9 mouse cellular contexts compared by ENCODE assay signal in the genomic region with DNA sequence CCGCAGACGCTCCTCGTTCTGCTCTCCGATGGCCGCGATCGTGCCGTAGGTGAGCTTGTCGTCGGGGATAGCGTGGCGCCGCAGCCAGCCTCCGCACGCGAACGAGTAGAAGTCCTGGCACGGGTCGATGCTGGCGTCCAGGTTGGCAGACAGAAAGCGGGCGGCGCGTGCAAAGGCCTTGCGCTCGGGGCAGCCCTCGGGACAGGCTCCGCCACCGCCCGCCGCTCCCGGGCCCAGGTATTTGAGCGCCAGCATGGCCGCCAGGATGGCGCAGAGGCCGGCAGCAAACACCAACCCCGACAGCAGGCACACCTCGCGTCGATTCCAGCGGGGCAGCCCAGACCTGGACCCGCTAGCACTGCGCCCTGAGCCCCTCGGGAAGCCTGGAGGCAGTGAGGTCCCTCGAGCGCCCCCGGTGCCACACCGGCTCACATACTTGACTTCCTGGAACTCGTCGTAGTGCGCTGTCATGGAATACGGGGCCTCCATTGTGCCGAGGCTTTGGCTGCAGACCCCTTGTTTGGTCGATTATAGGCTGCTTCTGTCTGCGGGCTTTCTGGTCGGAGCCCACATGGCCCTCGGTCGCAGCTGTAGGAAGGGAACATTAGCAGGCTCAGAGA. TPM values are rescaled to one million over a fixed set of nuclear protein-coding genes. Genes with fewer than 3 reads are reported as not detected.
A peak's percentile ranks its signal among the peaks of the same experiment; 100 is the strongest.
DNase-seq lines count a peak whose midpoint lies in the region; ATAC-seq and TF ChIP-seq lines count a peak whose summit lies in the region.
"Had no signal": no experiment of that assay in that cellular context is flagged by ENCODE, and none has a peak within 500 bp of the region (broad histone marks: within the 10 kb centered on the region; RNA-seq: fewer than 3 reads in every experiment).

No protein-coding gene starts in this region.

- no peak for TF ChIP-seq EP300 in ES-Bruce4 (IDR thresholded peaks at IDR 0.05; ENCODE audit: insufficient read depth, low read depth, low read length)

- H3K27ac ChIP-seq in heart, embryonic 11.5 days (ENCODE audit: low read depth, low read length): no peak overlapping the region
- H3K27ac ChIP-seq in ES-Bruce4 (ENCODE audit: insufficient read depth, low read length): no peak overlapping the region
- H3K27ac ChIP-seq in forebrain, postnatal 0 days (ENCODE audit: low read depth, low read length): no peak overlapping the region
- H3K27ac ChIP-seq in midbrain, embryonic 10.5 days (replicated peaks): no peak overlapping the region
- H3K27ac ChIP-seq in left cerebral cortex, adult 2 months: no peak overlapping the region

- peak overlapping the region; percentile 38 for H3K4me3 ChIP-seq in heart, embryonic 11.5 days (ENCODE audit: low read depth, low read length)
- H3K4me3 ChIP-seq in ES-Bruce4 (ENCODE audit: low read depth, low read length): peak overlapping the region; percentile 53
- H3K4me3 ChIP-seq in forebrain, postnatal 0 days (ENCODE audit: low read depth, low read length): peak overlapping the region; percentile 42
- H3K4me3 ChIP-seq in midbrain, embryonic 10.5 days: peak overlapping the region; percentile 59
- H3K4me3 ChIP-seq in left cerebral cortex, adult 2 months: no peak overlapping the region

- H3K9ac ChIP-seq in heart, embryonic 11.5 days (ENCODE audit: low read depth, low read length): no peak overlapping the region
- peak overlapping the region; percentile 31 for H3K9ac ChIP-seq in ES-Bruce4 (ENCODE audit: low read depth, poor library complexity, severe bottlenecking)
- peak overlapping the region; percentile 37 for H3K9ac ChIP-seq in forebrain, postnatal 0 days

- no peaks in the 10 kb centered on the region for H3K36me3 ChIP-seq in heart, embryonic 11.5 days (ENCODE audit: control insufficient read depth, insufficient read depth, low read length)
- H3K36me3 ChIP-seq in ES-Bruce4 (ENCODE audit: control insufficient read depth, insufficient read depth, low read length, poor library complexity, severe bottlenecking): no peaks in the 10 kb centered on the region
- no peaks in the 10 kb centered on the region for H3K36me3 ChIP-seq in forebrain, postnatal 0 days (ENCODE audit: insufficient read depth)
- H3K36me3 ChIP-seq in midbrain, embryonic 10.5 days: no peaks in the 10 kb centered on the region

- no peak for ATAC-seq in heart, embryonic 11.5 days (replicated peaks; ENCODE audit: insufficient number of reproducible peaks, low FRiP score, low TSS enrichment)
- ATAC-seq in forebrain, postnatal 0 days: peak; percentile 21

- 3% methylated on average over 55 of the region's 58 CpGs for WGBS in heart, embryonic 11.5 days (ENCODE audit: insufficient replicate concordance)
- under 1% methylated on average over 58 of the region's 58 CpGs for WGBS in forebrain, postnatal 0 days
- 2% methylated on average over 58 of the region's 58 CpGs for WGBS in midbrain, embryonic 10.5 days

- intact Hi-C loops in left cerebral cortex, adult 2 months (cut with DNase I): no loop called here

- H3K4me1 ChIP-seq in heart, embryonic 11.5 days (ENCODE audit: control insufficient read depth, insufficient read depth, low read length): peaks cover 13% of the 10 kb centered on the region
- H3K4me1 ChIP-seq in ES-Bruce4 (ENCODE audit: control insufficient read depth, insufficient read depth, low read length): no peaks in the 10 kb centered on the region
- H3K4me1 ChIP-seq in forebrain, postnatal 0 days (ENCODE audit: insufficient read depth): no peaks in the 10 kb centered on the region
- H3K4me1 ChIP-seq in midbrain, embryonic 10.5 days: peaks cover 38% of the 10 kb centered on the region

- peaks cover 99% of the 10 kb centered on the region for H3K27me3 ChIP-seq in heart, embryonic 11.5 days (ENCODE audit: control insufficient read depth, insufficient read depth, low read length)
- peaks cover 21% of the 10 kb centered on the region for H3K27me3 ChIP-seq in ES-Bruce4 (ENCODE audit: control insufficient read depth, insufficient read depth, low read length, poor library complexity, severe bottlenecking)
- peaks cover 66% of the 10 kb centered on the region for H3K27me3 ChIP-seq in forebrain, postnatal 0 days (ENCODE audit: insufficient read depth, low read length)
- H3K27me3 ChIP-seq in midbrain, embryonic 10.5 days (ENCODE audit: low read depth, poor library complexity, severe bottlenecking): peaks cover 100% of the 10 kb centered on the region

- no peak for TF ChIP-seq CTCF in ES-Bruce4 (IDR thresholded peaks at IDR 0.05; ENCODE audit: low read depth, low read length)
- TF ChIP-seq CTCF in forebrain, postnatal 0 days (IDR thresholded peaks at IDR 0.05; ENCODE audit: low read depth): peak; percentile 12; the same call in 1 of the 2 replicates
- no peak for TF ChIP-seq CTCF in left cerebral cortex, adult 2 months (IDR thresholded peaks at IDR 0.05)

- peak overlapping the region; percentile 62 for H3K4me2 ChIP-seq in heart, embryonic 11.5 days
- peak overlapping the region; percentile 79 for H3K4me2 ChIP-seq in forebrain, postnatal 0 days (ENCODE audit: low read depth)

- no peaks in the 10 kb centered on the region for H3K9me3 ChIP-seq in heart, embryonic 11.5 days (replicated peaks; ENCODE audit: control insufficient read depth, low read length)
- no peaks in the 10 kb centered on the region for H3K9me3 ChIP-seq in ES-Bruce4 (replicated peaks; ENCODE audit: control insufficient read depth, insufficient read depth, low read length, poor library complexity, severe bottlenecking)
- H3K9me3 ChIP-seq in forebrain, postnatal 0 days (ENCODE audit: low read length): no peaks in the 10 kb centered on the region
- no peaks in the 10 kb centered on the region for H3K9me3 ChIP-seq in midbrain, embryonic 10.5 days (replicated peaks)

- no peak for DNase-seq in heart, adult 18-20 months
- DNase-seq in forebrain, postnatal 0 days: no peak
- DNase-seq in midbrain, embryonic 10.5 days (ENCODE audit: low spot score): peak; percentile 42
- DNase-seq in left cerebral cortex, adult 2 months (ENCODE audit: extremely low spot score in 1 of 2, low spot score in 2 of 2): no peak
- DNase-seq in frontal cortex, postnatal 10 days (ENCODE audit: low spot score in 2 of 2): no peak
- DNase-seq in adipocyte (ENCODE audit: low spot score): no peak

- no peak for TF ChIP-seq POLR2A in ES-Bruce4 (IDR thresholded peaks at IDR 0.05; ENCODE audit: insufficient read depth, low read length)

RNA-seq across cellular contexts. Expression of gene Ecel1, which starts 1.7 kb away (rescaled TPM):
- polyA plus RNA-seq in heart, embryonic 11.5 days (2014; fragmentation: Nextera tagmentation; extraction: Ambion mirVana): not detected in 2 replicates
- total RNA-seq in heart, adult 18-20 months (2021): not detected
- polyA plus RNA-seq in ES-Bruce4 (2011; ENCODE audit: insufficient read depth, insufficient read length, low read depth, missing spikeins): 0.37 and 2.2 TPM in 2 replicates
- 19.1 and 36.1 TPM in 2 replicates for total RNA-seq in forebrain, postnatal 0 days (2014; rRNA removed)
- polyA plus RNA-seq in forebrain, postnatal 0 days (2015; fragmentation: Nextera tagmentation; extraction: Ambion mirVana): 17.8 and 28.5 TPM in 2 replicates
- 3.7 and 5.0 TPM in 2 replicates for polyA plus RNA-seq in midbrain, embryonic 10.5 days (2016; fragmentation: Nextera tagmentation; extraction: Ambion mirVana)
- total RNA-seq in left cerebral cortex, adult 2 months (2021): 10 to 100 TPM in 1 of 2 experiments, 1 to 10 TPM in 1; 7.1 to 13.4 TPM
- total RNA-seq: granulocyte monocyte progenitor cell, adult 5-6 weeks had no signal

RNA-seq across cellular contexts. Expression of gene Prss56, which starts 28.5 kb away (rescaled TPM):
- polyA plus RNA-seq in heart, embryonic 11.5 days (2014; fragmentation: Nextera tagmentation; extraction: Ambion mirVana): not detected in 2 replicates
- total RNA-seq in heart, adult 18-20 months (2021): not detected
- polyA plus RNA-seq in ES-Bruce4 (2011; ENCODE audit: insufficient read depth, insufficient read length, low read depth, missing spikeins): 0.27 TPM in 1 of 2 replicates, not detected in the other
- 3.1 and 4.0 TPM in 2 replicates for total RNA-seq in forebrain, postnatal 0 days (2014; rRNA removed)
- polyA plus RNA-seq in forebrain, postnatal 0 days (2015; fragmentation: Nextera tagmentation; extraction: Ambion mirVana): 2.5 and 4.3 TPM in 2 replicates
- polyA plus RNA-seq in midbrain, embryonic 10.5 days (2016; fragmentation: Nextera tagmentation; extraction: Ambion mirVana): 0.05 TPM in 1 of 2 replicates, not detected in the other
- under 1 TPM; 0.47 to 0.57 TPM for total RNA-seq in left cerebral cortex, adult 2 months (2021)
- total RNA-seq: granulocyte monocyte progenitor cell, adult 5-6 weeks had no signal

RNA-seq across cellular contexts. Expression of gene Akp3, which starts 29.8 kb away (rescaled TPM):
- polyA plus RNA-seq in heart, embryonic 11.5 days (2014; fragmentation: Nextera tagmentation; extraction: Ambion mirVana): not detected in 2 replicates
- not detected for total RNA-seq in heart, adult 18-20 months (2021)
- not detected in 2 replicates for polyA plus RNA-seq in ES-Bruce4 (2011; ENCODE audit: insufficient read depth, insufficient read length, low read depth, missing spikeins)
- total RNA-seq in forebrain, postnatal 0 days (2014; rRNA removed): not detected in 2 replicates
- polyA plus RNA-seq in forebrain, postnatal 0 days (2015; fragmentation: Nextera tagmentation; extraction: Ambion mirVana): not detected in 2 replicates
- polyA plus RNA-seq in midbrain, embryonic 10.5 days (2016; fragmentation: Nextera tagmentation; extraction: Ambion mirVana): not detected in 2 replicates
- not detected for total RNA-seq in left cerebral cortex, adult 2 months (2021)
- total RNA-seq: granulocyte monocyte progenitor cell, adult 5-6 weeks had no signal

RNA-seq across cellular contexts. Expression of gene Chrnd, which starts 35.8 kb away (rescaled TPM):
- not detected in 2 replicates for polyA plus RNA-seq in heart, embryonic 11.5 days (2014; fragmentation: Nextera tagmentation; extraction: Ambion mirVana)
- total RNA-seq in heart, adult 18-20 months (2021): not detected
- not detected in 2 replicates for polyA plus RNA-seq in ES-Bruce4 (2011; ENCODE audit: insufficient read depth, insufficient read length, low read depth, missing spikeins)
- not detected in 2 replicates for total RNA-seq in forebrain, postnatal 0 days (2014; rRNA removed)
- polyA plus RNA-seq in forebrain, postnatal 0 days (2015; fragmentation: Nextera tagmentation; extraction: Ambion mirVana): not detected in 2 replicates
- polyA plus RNA-seq in midbrain, embryonic 10.5 days (2016; fragmentation: Nextera tagmentation; extraction: Ambion mirVana): not detected in 2 replicates
- total RNA-seq in left cerebral cortex, adult 2 months (2021): not detected
- total RNA-seq: granulocyte monocyte progenitor cell, adult 5-6 weeks had no signal

RNA-seq across cellular contexts. Expression of gene Chrng, which starts 49.8 kb away (rescaled TPM):
- 0.93 and 1.5 TPM in 2 replicates for polyA plus RNA-seq in heart, embryonic 11.5 days (2014; fragmentation: Nextera tagmentation; extraction: Ambion mirVana)
- not detected for total RNA-seq in heart, adult 18-20 months (2021)
- not detected in 2 replicates for polyA plus RNA-seq in ES-Bruce4 (2011; ENCODE audit: insufficient read depth, insufficient read length, low read depth, missing spikeins)
- total RNA-seq in forebrain, postnatal 0 days (2014; rRNA removed): not detected in 2 replicates
- not detected in 2 replicates for polyA plus RNA-seq in forebrain, postnatal 0 days (2015; fragmentation: Nextera tagmentation; extraction: Ambion mirVana)
- polyA plus RNA-seq in midbrain, embryonic 10.5 days (2016; fragmentation: Nextera tagmentation; extraction: Ambion mirVana): 0.12 TPM in 1 of 2 replicates, not detected in the other
- total RNA-seq in left cerebral cortex, adult 2 months (2021): not detected
